In the genomic region with DNA sequence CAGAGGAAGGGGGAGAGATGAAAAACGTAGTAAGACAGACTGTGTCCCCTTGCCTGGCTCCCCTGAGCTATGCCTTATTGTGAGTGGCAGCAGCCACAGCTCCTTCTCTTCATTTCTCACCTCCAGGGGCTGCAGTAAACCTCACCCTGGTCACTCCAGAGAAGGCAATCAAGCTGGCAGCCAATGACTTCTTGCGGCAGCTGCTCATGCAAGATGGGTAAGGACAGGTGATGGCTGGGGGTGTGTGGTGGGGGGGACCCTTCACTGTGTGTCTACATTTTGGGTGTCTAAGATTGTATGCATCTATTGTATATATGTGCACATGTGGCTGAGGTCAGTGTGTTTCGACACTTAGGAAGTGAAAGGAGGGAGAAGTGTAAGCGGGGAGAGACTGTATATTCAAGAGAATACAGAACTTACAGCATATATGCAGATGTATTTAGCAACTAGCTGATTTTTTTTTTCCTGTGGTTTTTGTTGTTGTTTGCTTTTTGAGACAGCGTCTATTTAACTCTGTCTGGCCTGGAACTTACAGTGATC, we compare ENCODE assay signal across 13 mouse cellular contexts. TPM values are rescaled to one million over a fixed set of nuclear protein-coding genes. Genes with fewer than 3 reads are reported as not detected.
"Had no signal": no experiment of that assay in that cellular context is flagged by ENCODE, and none has a peak within 500 bp of the region (broad histone marks: within the 10 kb centered on the region; RNA-seq: fewer than 3 reads in every experiment).

No protein-coding gene starts in this region.

- H3K4me2 ChIP-seq: liver, embryonic 11.5 days; lung, embryonic 15.5 days; midbrain, embryonic 15.5 days; neural tube, embryonic 15.5 days had no signal

- DNase-seq: kidney, adult 11 months; kidney, adult 9 months; lung, postnatal 14 days; right cerebral cortex, adult 18-20 months; right cerebral cortex, postnatal 25 days had no signal

- ATAC-seq: midbrain, embryonic 15.5 days had no signal

- H3K4me3 ChIP-seq: limb, embryonic 10.5 days; lung, embryonic 15.5 days; midbrain, embryonic 10.5 days; midbrain, embryonic 15.5 days; neural tube, embryonic 15.5 days had no signal

- H3K27me3 ChIP-seq: lung, embryonic 15.5 days; midbrain, embryonic 15.5 days; neural tube, embryonic 15.5 days had no signal

- H3K9ac ChIP-seq: lung, embryonic 15.5 days; midbrain, embryonic 15.5 days; neural tube, embryonic 15.5 days had no signal

- H3K9me3 ChIP-seq: limb, embryonic 10.5 days; lung, embryonic 15.5 days; midbrain, embryonic 10.5 days; midbrain, embryonic 15.5 days; neural tube, embryonic 15.5 days had no signal

- H3K4me1 ChIP-seq: lung, embryonic 15.5 days; midbrain, embryonic 15.5 days had no signal

- H3K27ac ChIP-seq: kidney, postnatal 0 days; limb, embryonic 10.5 days; lung, embryonic 15.5 days; midbrain, embryonic 10.5 days; midbrain, embryonic 15.5 days; neural tube, embryonic 15.5 days; stomach, postnatal 0 days had no signal

RNA-seq across cellular contexts. Expression of gene Slc25a18, which starts 14.8 kb away (rescaled TPM):
- polyA plus RNA-seq: kidney, postnatal 0 days; lung, embryonic 15.5 days had no signal
